Mouse (Mus musculus) E14TG2a.4 (cell line): ENCODE data around the gene Immp2l.

Experiments
- CTCF ChIP-seq: conservative IDR thresholded peaks from 2 replicates; pipeline ENCODE4 v1.5.1; 2014; ENCODE audit warnings: low read length
- NANOG ChIP-seq: IDR thresholded peaks from 2 replicates; pipeline ENCODE4 v1.6.1; 2014; ENCODE audit warnings: borderline replicate concordance, low read length, mixed read lengths
- POU5F1 ChIP-seq: IDR thresholded peaks from 2 replicates; pipeline ENCODE4 v1.6.1; 2014; ENCODE audit warnings: low read length, borderline replicate concordance

DNA sequence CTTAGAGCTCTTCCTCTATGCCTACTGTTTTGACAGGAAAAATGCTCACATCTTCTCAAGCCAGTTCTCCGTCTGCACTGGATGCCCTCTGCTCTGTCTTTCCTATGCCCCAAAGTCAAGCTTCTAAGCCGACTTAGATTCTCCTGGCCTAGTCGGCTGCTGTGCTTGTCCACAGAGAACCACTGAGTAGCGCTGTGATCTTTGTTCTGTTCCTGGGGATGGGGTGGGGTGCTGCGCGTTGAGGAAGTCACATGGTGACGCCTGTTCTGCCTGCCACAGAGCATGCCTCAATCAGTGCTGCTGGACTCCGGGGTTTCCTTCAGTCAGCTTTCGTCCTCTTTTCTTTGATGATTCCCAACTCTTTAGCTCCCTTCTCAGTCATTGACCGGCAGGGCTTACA is 470.7 kb downstream of the Immp2l start:
- TF ChIP-seq CTCF, result 0 out of 2 replicates have a peak, but pooled peaks have one; percentile 8
- no peak for TF ChIP-seq NANOG
- TF ChIP-seq POU5F1, result no peak
